Mouse (Mus musculus): ENCODE measurements around the gene Pyy. TPM values are rescaled to one million over a fixed set of nuclear protein-coding genes. Genes with fewer than 3 reads are reported as not detected.

Pyy gene
- polyA plus RNA-seq, 1 experiment, result not detected

DNA sequence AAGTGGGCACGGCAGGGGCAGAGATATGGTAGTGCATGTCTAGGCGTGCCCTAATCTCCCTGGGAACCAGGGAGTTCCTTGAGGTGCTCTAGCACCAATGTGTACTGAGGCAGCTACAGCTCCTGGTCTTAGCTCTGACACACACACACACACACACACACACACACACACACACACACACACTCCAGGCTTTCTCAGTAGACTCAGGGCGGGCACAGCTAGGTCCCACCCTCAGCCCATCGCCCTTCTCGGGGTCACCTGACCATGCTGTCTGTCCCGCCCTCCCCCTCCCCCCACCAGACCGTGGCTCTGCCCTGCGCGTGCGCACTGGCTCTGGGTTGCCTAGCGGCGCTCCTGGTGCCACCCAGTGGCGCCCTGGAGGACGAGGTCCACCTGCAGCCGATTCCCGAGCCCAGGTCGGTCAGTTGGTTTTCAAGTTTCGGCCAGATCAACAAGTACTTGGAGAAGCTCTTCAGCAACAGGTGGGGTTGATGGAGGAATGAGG is 10.7 kb downstream of the Pyy start:
- Histone ChIP-seq H3K4me3 (replicated peaks; ENCODE audit: extremely low read depth, low read depth, low read length) (peak overlapping the region; percentile 8), H3K4me1 (ENCODE audit: control insufficient read depth, insufficient read depth, low read length) (no peaks in the 10 kb centered on the region)
- peak; percentile 54 for DNase-seq
- WGBS, result 2% methylated on average over 18 of the region's 18 CpGs
- TF ChIP-seq POLR2A (IDR thresholded peaks at IDR 0.05; ENCODE audit: borderline replicate concordance, extremely low read depth, low read depth, low read length) (no peak), CTCF (IDR thresholded peaks at IDR 0.05; ENCODE audit: insufficient read depth, low read length) (no peak)

DNA sequence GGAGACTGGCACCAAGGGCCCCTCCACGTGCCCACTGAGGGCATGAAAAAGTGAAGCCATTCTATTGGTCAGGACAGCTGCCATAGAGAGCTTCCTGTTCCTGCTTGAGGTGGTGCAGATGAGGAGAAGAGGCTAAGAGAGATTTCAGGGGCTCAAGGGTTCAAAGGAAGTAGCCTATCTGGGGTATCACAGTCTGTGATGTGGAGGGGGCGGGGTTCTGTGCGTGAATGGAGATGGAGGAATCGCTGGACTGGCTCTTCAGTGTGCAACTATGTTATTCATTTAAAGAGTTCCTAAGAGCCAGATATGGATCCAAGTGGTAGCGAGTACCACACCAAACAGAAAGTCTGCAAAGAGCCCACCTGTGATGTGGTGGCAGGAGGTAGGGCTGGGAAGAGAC is 11.2 kb downstream of the Pyy start:
- no peaks in the 10 kb centered on the region for H3K4me1 ChIP-seq (ENCODE audit: control insufficient read depth, insufficient read depth, low read length)
- no peak for DNase-seq
- no peak for TF ChIP-seq CTCF (IDR thresholded peaks at IDR 0.05; ENCODE audit: insufficient read depth, low read length)
- H3K4me3 ChIP-seq (replicated peaks; ENCODE audit: extremely low read depth, low read depth, low read length), result no peak overlapping the region
- 52% methylated on average over 5 of the region's 5 CpGs for WGBS

DNA sequence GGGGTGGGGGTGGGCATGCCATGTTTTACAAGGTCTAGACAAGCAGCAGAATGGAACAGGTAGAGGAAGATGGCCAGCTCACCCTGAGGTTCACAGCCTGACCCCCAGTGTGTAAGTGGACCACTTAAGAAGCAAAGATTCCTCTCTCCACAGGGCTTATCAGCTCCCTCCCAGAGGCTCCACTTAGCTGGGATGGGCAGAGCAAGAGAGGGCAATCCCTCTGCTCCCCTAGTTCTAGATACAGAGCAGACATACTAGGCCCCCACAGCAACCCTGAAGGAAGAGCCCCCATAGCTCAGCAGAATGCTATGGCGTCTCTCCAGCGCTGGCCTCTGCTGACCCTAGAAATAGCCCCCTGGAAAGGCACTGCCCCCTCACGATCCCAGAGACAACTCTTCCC is 12.0 kb downstream of the Pyy start:
- DNase-seq, result no peak
- H3K4me3 ChIP-seq (replicated peaks; ENCODE audit: extremely low read depth, low read depth, low read length), result no peak overlapping the region
- WGBS, result 83% methylated on average over 3 of the region's 3 CpGs
- TF ChIP-seq CTCF (IDR thresholded peaks at IDR 0.05; ENCODE audit: insufficient read depth, low read length) (no peak), POLR2A (IDR thresholded peaks at IDR 0.05; ENCODE audit: borderline replicate concordance, extremely low read depth, low read depth, low read length) (no peak)
- no peaks in the 10 kb centered on the region for H3K4me1 ChIP-seq (ENCODE audit: control insufficient read depth, insufficient read depth, low read length)

DNA sequence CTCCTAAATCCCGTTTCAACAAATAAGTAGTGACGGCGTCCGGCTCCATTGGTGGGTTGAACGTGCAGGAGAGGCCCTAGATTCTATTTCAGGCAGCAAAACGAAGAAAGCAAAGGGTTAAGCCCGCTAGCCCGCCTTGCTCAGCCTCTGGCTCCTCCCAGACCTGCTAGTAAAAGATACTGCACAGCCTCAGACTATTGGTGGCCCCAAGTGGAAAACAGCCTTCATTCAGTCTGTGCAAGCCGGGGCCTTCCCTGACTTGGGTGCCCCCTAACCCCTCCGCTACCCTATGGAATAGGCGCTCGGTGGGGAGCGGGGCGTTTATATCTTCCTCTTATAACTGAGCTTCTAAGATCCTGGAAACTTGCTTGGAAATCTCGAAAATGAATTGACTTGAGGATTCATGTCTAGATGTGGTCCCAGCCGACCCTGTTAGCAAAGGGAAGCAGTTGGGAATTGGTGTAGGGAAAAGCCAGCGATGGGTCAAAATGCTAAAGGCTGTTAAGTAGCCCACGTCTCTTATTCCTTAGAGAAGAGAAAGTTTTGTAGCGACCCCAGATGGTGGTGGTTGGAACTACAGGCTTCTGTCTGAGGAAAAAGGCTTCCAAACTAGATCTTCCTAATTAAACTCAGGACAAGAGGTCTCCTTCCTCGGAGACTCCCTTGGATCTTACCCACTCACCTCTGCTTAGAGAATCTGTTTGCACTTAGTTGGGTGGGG is 18.4 kb downstream of the Pyy start:
- 3% methylated on average over 20 of the region's 20 CpGs for WGBS
- DNase-seq, result peak; percentile 48
- Histone ChIP-seq H3K4me3 (replicated peaks; ENCODE audit: extremely low read depth, low read depth, low read length) (peak overlapping the region; percentile 52), H3K4me1 (ENCODE audit: control insufficient read depth, insufficient read depth, low read length) (peaks cover 8% of the 10 kb centered on the region; the same call in 1 of the 2 replicates)
- TF ChIP-seq CTCF (IDR thresholded peaks at IDR 0.05; ENCODE audit: insufficient read depth, low read length) (peak; percentile 31; the same call in 1 of the 2 replicates), POLR2A (IDR thresholded peaks at IDR 0.05; ENCODE audit: borderline replicate concordance, extremely low read depth, low read depth, low read length) (no peak)

DNA sequence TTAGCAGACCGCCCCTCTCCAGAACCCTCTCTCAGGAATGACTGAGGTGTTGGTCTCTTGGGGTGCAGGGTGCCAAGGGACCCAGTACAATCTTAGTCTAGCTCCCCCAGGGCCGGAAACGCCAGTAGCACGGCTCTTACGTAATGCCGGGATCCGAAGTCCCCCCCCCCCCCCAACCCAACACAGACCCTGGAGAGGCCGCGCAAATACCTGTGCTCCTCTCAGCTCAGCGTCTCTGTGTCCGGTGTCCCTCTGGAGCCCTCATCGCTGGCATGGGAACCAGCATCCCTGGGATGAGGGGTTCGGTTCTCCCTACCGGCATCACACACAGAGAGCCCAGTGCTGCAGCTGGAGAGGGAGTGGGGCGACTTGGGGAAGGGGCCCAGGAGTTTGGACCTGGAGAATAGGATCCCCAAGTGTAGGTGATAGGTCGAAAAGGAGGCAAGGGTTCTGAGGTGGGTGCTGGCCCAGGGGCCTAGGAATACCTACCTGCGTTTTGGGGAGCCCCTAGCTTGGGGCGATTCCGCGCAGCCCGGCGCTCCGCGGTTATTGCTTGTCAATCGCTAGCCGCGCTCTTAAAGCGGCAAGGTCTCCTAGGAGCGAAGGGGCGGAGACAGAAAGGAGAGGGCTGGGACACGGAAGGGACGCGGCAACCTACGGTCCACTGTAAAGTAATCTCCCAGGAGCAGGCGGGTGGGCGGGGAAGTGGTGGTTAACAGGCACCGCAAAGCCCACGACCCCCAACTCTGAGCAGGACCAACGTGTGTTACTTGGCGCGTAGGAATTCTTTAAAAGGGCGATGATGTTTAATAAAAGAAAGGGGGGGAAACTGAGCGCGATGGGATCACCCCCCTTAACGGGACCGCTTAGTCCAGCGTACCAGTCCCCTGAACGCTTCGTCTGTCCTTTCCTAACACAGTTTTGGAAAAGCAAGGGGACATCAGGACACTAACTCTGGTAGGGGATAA is 19.4 kb downstream of the Pyy start, which contains the start of gene Mpp2:
Mpp2 (minus strand) TSS at position 585 of the 968 bp plus-strand sequence.
- peaks cover 8% of the 10 kb centered on the region; the same call in 1 of the 2 replicates for H3K4me1 ChIP-seq (ENCODE audit: control insufficient read depth, insufficient read depth, low read length)
- TF ChIP-seq POLR2A (IDR thresholded peaks at IDR 0.05; ENCODE audit: borderline replicate concordance, extremely low read depth, low read depth, low read length) (peak; percentile 56; the same call in 1 of the 2 replicates), CTCF (IDR thresholded peaks at IDR 0.05; ENCODE audit: insufficient read depth, low read length) (no peak)
- H3K4me3 ChIP-seq (replicated peaks; ENCODE audit: extremely low read depth, low read depth, low read length), result peak within 1 kb of the TSS; percentile 85
- peak; percentile 60 for DNase-seq
- WGBS, result under 1% methylated on average over 49 of the region's 49 CpGs

DNA sequence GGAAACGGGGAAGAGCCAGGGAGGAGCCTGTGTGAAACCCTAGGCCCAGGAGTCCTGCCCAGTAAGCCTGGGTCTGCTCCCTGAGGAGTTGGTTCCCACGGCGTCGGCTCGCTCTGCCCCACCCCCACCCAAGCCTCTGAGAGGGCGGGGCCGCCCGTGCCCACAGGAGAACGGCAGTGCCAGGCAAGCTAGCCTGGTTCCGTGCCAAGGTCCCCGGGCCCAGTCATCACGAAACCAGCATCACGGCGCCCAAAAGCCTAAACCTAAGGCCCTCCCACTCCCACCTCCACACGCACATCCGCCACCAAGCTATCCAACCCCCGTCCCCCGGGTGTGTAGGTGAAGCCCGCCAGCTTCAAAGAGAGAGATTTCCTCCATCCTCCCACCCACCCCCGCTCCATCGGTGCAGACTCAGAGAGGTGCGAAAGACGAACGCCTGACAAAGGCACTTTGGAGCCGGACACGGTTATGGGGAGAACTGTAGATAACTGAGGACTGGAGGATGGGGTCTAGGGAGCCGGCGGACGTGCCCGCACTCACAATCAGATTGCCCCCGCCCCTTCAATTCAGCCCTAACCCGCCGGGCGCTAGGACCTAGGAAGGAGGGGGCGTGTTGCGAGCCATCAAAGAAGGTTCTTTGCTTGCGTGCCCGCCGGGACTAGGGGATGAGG is 20.4 kb downstream of the Pyy start:
- H3K4me3 ChIP-seq (replicated peaks; ENCODE audit: extremely low read depth, low read depth, low read length), result peak overlapping the region; percentile 85
- WGBS, result under 1% methylated on average over 39 of the region's 39 CpGs
- TF ChIP-seq CTCF (IDR thresholded peaks at IDR 0.05; ENCODE audit: insufficient read depth, low read length) (no peak), POLR2A (IDR thresholded peaks at IDR 0.05; ENCODE audit: borderline replicate concordance, extremely low read depth, low read depth, low read length) (peak; percentile 8; the same call in 1 of the 2 replicates)
- DNase-seq, result peak; percentile 62
- H3K4me1 ChIP-seq (ENCODE audit: control insufficient read depth, insufficient read depth, low read length), result peaks cover 8% of the 10 kb centered on the region; the same call in 1 of the 2 replicates

DNA sequence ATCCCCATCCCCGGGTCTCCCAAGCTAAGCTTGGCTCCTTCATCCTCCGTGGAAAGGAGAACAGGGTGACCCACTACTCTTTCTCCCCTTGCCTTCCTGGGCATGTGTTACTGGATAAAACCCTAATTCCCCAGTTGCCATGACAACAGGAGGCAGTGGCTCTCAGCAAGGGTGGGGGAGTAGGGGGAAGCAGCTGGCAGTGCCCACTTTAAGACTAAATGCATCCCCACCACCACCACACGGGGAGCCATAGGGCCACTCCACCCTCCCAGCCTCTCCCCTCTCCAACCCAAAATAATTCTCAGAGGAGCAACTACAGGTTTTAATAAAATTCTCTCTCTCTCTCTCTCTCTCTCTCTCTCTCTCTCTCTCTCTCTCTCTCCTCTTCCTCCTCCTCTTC is 21.3 kb downstream of the Pyy start:
- WGBS, result 21% methylated on average over 3 of the region's 3 CpGs
- H3K4me1 ChIP-seq (ENCODE audit: control insufficient read depth, insufficient read depth, low read length), result peaks cover 8% of the 10 kb centered on the region; the same call in 1 of the 2 replicates
- no peak overlapping the region for H3K4me3 ChIP-seq (replicated peaks; ENCODE audit: extremely low read depth, low read depth, low read length)
- no peak for DNase-seq
- no peak for TF ChIP-seq POLR2A (IDR thresholded peaks at IDR 0.05; ENCODE audit: borderline replicate concordance, extremely low read depth, low read depth, low read length)
- TF ChIP-seq CTCF (IDR thresholded peaks at IDR 0.05; ENCODE audit: insufficient read depth, low read length), result no peak

DNA sequence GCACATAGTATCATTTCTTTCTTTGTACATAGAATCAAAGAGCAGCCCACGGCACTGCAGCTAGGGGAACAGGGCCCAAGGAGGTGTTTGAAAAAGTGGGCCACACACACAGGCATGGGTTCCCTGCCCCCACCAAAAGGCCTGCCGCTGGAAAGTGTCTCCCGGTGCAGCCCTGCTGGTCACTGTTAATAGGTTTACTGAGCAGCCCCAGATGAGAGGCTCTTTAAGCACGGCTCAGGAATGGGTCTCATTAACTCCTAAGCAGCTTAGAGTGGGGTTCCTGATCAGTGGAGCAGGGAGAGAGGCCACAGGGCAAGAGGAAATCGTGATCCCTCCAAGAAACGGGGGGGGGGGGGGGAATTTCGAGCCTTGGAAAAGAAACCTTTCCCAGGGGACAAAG is 23.5 kb downstream of the Pyy start:
- DNase-seq, result no peak
- Histone ChIP-seq H3K4me1 (ENCODE audit: control insufficient read depth, insufficient read depth, low read length) (peaks cover 7% of the 10 kb centered on the region; the same call in 1 of the 2 replicates), H3K4me3 (replicated peaks; ENCODE audit: extremely low read depth, low read depth, low read length) (no peak overlapping the region)
- no peak for TF ChIP-seq POLR2A (IDR thresholded peaks at IDR 0.05; ENCODE audit: borderline replicate concordance, extremely low read depth, low read depth, low read length)
- TF ChIP-seq CTCF (IDR thresholded peaks at IDR 0.05; ENCODE audit: insufficient read depth, low read length), result no peak
- 60% methylated on average over 7 of the region's 7 CpGs for WGBS

DNA sequence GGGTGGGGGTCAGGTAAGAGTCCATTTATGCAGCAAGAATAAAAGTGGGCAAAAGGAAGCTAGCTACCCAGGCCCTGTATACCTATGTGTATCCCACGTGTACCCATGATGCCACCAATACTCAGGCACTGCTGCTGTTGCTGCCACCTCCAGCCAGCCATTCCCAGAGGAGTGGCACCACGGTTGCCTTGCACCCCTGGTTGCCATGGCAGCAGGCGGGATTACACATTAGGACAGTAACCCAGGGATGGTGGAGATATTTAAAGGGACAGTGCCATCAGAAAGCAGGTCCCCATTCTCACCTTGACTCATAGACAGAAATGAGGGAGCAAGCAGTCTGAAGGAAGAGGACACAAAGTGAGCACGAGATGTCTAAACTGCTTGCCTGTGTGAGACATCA is 24.4 kb downstream of the Pyy start:
- WGBS, result 62% methylated on average over 4 of the region's 4 CpGs
- no peaks in the 10 kb centered on the region for H3K4me1 ChIP-seq (ENCODE audit: control insufficient read depth, insufficient read depth, low read length)
- H3K4me3 ChIP-seq (replicated peaks; ENCODE audit: extremely low read depth, low read depth, low read length), result no peak overlapping the region
- DNase-seq, result no peak
- no peak for TF ChIP-seq POLR2A (IDR thresholded peaks at IDR 0.05; ENCODE audit: borderline replicate concordance, extremely low read depth, low read depth, low read length)
- no peak for TF ChIP-seq CTCF (IDR thresholded peaks at IDR 0.05; ENCODE audit: insufficient read depth, low read length)

All from lung, adult 2 months (tissue).